Mouse (Mus musculus) thymus, postnatal 0 days (tissue): ENCODE results near the gene Mcrs1. TPM values are rescaled to one million over a fixed set of nuclear protein-coding genes. Genes with fewer than 3 reads are reported as not detected.

Experiments used
- DNase-seq: peaks from one replicate; pipeline ENCODE4 v3.0.0-alpha.2; 2015; ENCODE audit warnings: low spot score
- polyA plus RNA-seq: library from polyadenylated mRNA; unstranded; fragments of >200 nt; fragmentation: Nextera tagmentation; extraction: Ambion mirVana; gene quantifications from 2 replicates; pipeline ENCODE4 v1.2.1, GENCODE M21; 2015

Gene Mcrs1
- polyA plus RNA-seq, 1 experiment from 2014 or later = 154 TPM

DNA sequence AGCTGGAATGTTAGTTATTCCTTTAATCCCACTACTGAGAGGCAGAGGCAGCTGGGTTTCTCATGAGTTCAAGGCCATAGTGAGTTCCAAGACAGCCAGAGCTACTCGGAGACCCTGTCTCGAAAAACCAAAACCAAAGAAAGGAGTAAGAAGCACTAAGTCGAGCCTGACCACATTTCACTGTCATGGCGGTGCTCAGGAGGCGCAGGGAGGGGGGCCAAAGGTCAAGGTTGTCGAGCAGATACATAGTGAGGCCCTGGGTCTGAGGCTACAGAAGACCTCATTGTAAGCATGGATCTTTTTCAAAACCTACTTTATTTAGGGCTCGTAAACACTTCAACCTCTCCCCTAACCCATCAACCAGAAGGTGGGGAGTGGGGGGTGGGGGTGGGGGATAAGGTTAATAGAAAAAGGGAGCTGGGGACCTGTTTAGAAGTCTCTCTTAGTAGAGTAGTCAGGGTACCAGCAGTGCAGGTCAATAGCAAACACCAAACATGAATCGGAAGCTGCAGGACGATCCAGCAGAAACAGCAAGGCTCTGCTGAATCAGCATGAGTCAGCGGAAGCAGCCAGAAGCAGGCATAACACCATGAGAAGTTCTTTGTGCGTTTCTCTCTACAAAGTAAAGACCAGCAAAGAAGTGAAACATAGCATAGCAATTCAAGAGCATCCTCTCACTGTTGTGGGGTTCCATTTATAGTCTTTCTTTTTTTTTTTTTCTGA, 35.9 kb downstream of the Mcrs1 start:
- no peak for DNase-seq

DNA sequence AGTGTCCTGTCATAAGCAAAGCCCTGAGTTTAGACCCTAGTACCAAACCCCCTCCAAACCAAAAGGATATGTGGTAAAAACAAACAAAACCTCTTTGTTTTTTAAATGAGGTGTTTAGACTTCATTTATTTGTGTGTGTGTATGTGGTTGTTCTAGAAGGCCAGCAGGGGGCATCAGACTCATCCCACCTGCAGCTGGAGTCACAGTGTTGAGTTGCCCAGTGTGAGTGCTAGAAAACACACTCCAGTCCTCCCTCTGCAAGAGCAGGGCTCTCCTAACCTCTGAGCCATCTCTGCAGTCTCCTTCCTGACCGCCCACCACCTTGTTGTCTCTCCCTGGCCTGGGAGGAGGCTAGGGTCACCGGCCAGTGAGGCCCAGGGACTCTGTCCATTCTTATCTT, 36.8 kb downstream of the Mcrs1 start:
- peak; percentile 63 for DNase-seq

DNA sequence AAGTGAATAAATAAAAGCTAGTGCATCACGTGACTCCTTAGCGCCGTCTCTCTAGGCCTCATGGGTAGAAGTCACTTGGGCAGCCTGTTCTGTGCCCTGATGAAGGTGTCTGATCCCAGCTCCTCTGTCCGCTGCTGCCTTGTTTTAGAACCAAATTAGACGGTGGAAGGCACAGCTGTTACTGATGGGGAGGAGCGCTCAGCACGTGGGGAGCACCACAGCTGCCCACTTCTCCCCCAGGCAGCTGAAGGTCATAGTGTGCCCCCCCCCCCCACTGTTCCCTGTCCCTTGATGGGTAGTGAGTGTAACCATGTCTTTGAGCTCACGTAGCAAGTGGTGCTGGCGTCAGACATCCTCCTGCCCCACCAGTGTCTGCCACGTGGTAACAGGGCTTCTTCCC, 38.6 kb downstream of the Mcrs1 start:
- DNase-seq = no peak

DNA sequence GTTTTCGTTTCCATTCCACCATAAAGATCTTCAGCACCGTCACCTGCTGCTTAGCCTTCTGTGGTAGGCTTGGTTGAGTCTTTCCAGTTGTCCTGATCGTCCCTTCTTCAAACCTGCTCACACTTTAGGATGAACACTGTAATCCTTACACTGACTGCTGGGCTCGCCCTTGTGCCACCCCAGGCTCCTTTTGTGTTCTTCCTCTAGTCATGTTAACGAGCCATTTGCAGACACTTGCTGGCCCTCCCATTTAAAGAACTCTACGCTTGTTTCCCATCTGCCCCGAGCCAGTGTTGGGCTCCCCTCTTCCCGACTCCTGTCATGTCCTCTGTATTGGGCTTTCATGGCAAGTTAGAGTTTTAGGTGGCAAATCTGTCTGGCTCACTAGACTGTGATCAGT, 45.8 kb downstream of the Mcrs1 start:
- no peak for DNase-seq

DNA sequence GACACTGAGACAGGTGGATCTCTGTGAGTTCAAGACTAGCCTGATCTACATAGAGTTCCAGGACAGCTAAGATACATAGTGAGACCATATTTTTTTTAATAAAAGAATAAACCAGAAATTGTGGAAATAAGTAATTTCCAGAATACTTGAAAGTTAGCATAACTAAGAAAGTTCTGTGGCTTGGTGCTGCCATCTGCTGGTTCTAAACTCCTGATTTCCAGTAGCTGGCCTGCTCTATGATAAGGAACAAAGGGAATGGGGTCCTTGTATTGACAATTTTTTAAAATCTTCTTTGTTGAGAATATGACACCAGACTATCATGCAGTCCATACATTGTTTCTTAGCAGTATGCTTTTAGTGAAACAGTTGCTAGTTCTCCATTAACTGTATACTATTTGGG, 53.0 kb downstream of the Mcrs1 start:
- peak; percentile 36 for DNase-seq

DNA sequence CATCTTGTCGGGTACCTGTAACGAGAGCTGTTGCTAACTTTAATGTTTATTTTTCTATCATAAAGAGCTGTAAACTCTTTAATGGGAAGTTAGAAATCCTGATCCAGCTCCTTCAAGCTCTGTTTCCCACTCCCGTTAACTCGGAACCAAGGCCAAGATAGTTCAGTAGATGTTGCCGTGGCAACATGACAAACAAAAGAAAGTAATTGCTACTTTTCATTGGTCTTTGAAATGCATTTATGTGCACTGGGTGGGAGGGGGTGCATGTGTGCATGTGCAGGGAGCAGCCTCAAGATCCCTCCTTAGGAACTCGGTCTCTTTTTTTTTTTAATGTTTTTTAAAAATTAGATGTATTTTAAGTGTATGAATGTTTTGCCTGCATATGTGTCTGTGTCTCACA, 56.7 kb downstream of the Mcrs1 start:
- no peak for DNase-seq

DNA sequence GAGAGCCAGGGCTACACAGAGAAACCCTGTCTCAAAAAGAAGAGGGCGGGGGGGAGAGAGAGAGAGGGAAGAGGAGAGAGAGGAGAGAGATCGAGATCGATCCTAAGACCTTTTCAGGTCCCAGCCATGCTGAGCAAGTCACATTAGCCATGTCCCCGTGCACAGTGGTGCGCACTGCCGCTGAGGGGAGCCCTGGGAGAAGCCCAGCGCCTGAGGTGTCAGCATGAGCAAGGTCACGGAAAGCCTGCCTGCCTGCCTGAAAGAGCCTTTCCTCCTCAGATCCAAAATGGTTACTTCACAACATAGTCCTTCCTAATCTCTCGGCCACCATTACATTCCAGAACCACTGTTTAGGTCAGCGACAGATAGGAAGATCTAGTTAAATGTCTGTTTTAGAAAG, 57.4 kb downstream of the Mcrs1 start:
- DNase-seq = no peak

Other genes starting within 250 kb of the Mcrs1 start
- 153 and 156 TPM in 2 replicates for gene Tuba1c, start 222.1 kb downstream of the Mcrs1 start, polyA plus RNA-seq
- 0.99 and 1.1 TPM in 2 replicates for gene Prph, start 196.8 kb downstream of the Mcrs1 start, polyA plus RNA-seq
- 21.8 and 25.3 TPM in 2 replicates for gene Troap, start 177.4 kb downstream of the Mcrs1 start, polyA plus RNA-seq
- 0.18 TPM in 1 of 2 replicates, not detected in the other for gene C1ql4, start 164.1 kb downstream of the Mcrs1 start, polyA plus RNA-seq
- 0.13 and 0.22 TPM in 2 replicates for gene Dnajc22, start 158.8 kb downstream of the Mcrs1 start, polyA plus RNA-seq
- gene Spats2, start 126.0 kb downstream of the Mcrs1 start, polyA plus RNA-seq = 30.2 and 31.1 TPM in 2 replicates
- gene Kcnh3, start 27.1 kb downstream of the Mcrs1 start, polyA plus RNA-seq = 20.0 and 20.8 TPM in 2 replicates
- gene Prpf40b, start 43.1 kb upstream of the Mcrs1 start, polyA plus RNA-seq = 13.0 and 14.0 TPM in 2 replicates
- gene Fam186b, start 43.9 kb upstream of the Mcrs1 start, polyA plus RNA-seq = 0.05 and 0.08 TPM in 2 replicates
- gene Fmnl3, start 118.5 kb upstream of the Mcrs1 start, polyA plus RNA-seq = 21.2 and 22.3 TPM in 2 replicates
- 398 and 433 TPM in 2 replicates for gene Tmbim6, start 140.9 kb upstream of the Mcrs1 start, polyA plus RNA-seq
- gene Nckap5l, start 205.8 kb upstream of the Mcrs1 start, polyA plus RNA-seq = 5.7 and 6.0 TPM in 2 replicates
- gene Bcdin3d, start 222.8 kb upstream of the Mcrs1 start, polyA plus RNA-seq = 24.3 and 24.7 TPM in 2 replicates